Mouse (Mus musculus): ENCODE results near the gene Iqschfp.

GRCm38 (mm10) chr3:68568149-68568548 is 676.1 kb downstream of the Iqschfp start:
- TF ChIP-seq CTCF (IDR thresholded peaks at IDR 0.05) (no peak), EP300 (IDR thresholded peaks at IDR 0.05) (no peak)

Measured in lung, postnatal 0 days (tissue).